Mouse (Mus musculus): ENCODE measurements at regions not wholly inside any gene's neighbourhood (a gene's known extent, or its start where the extent isn't known, plus 50 kb on each side); places are given as distances from the start of the nearest gene placed in this dataset.

DNA sequence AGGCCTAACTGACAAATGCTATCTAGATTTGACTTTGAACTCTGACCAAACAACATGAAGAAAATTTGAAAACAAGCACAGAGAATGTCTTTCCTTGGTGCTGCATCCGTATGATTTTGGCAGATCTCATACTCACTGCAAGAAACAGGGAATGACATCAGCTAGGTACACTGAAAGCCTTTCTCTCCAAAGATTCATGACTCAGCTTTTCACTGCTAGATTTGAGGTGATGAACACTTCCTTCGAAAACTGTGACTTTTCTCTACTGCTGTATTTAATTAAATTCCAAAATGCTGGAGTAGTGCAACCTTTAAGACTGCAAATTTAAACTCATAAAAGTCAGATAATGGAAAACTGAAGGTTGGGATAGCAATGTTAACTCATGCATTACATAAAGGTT, 540.6 kb downstream of the Rps29 start:
- no peaks in the 10 kb centered on the region for H3K9me3 ChIP-seq (ENCODE audit: control insufficient read depth, low read length)
- no peak for ATAC-seq (replicated peaks; ENCODE audit: low FRiP score)
- 80% methylated on average over 2 of the region's 2 CpGs for WGBS
- no peak overlapping the region for H3K9ac ChIP-seq (ENCODE audit: low read length)
- no peaks in the 10 kb centered on the region for H3K4me1 ChIP-seq (replicated peaks; ENCODE audit: control insufficient read depth, insufficient read depth, low read length)
- H3K4me3 ChIP-seq (ENCODE audit: low read depth, low read length) = no peak overlapping the region
- no peak overlapping the region for H3K4me2 ChIP-seq (ENCODE audit: low read depth, low read length, severe bottlenecking)
- no peaks in the 10 kb centered on the region for H3K27me3 ChIP-seq (ENCODE audit: control insufficient read depth, insufficient read depth, low read length)
- no peaks in the 10 kb centered on the region for H3K36me3 ChIP-seq (ENCODE audit: control insufficient read depth, insufficient read depth, low read length)
- no peak overlapping the region for H3K27ac ChIP-seq (ENCODE audit: low read depth, low read length)
- no peak for DNase-seq (ENCODE audit: low spot score)

DNA sequence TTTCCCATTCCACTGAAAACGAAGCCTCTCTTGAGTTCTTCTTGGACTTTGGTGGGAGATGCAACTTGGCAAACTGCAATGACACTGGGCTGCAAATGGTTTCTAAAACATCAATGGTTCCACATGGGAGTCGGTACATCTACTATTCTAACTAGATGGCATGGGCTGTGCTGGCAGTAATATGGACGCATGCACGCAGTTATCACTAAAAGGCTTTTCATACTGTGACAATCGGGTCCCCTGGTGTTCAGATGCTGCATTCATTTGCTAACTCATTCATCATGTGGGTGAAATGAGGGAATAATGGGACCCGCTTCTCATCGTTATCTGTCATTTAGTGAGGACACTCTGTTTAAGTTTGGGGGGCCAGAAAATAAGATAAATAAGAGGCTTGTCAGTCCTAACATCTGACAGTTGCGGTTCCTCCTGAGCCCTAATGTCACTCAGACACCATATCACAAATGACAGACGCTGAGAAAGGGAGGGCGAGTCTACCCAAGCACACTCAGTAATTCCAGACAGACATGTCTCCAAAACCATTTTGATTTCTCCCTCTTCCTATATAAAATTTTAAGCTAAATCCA, 553.5 kb downstream of the Rps29 start:
- ATAC-seq (replicated peaks; ENCODE audit: low FRiP score) (no peak), DNase-seq (ENCODE audit: low spot score) (no peak)
- no peak overlapping the region for H3K9ac ChIP-seq (ENCODE audit: low read length)
- H3K4me3 ChIP-seq (ENCODE audit: low read depth, low read length) = no peak overlapping the region
- no peaks in the 10 kb centered on the region for H3K27me3 ChIP-seq (ENCODE audit: control insufficient read depth, insufficient read depth, low read length)
- no peaks in the 10 kb centered on the region for H3K36me3 ChIP-seq (ENCODE audit: control insufficient read depth, insufficient read depth, low read length)
- H3K4me2 ChIP-seq (ENCODE audit: low read depth, low read length, severe bottlenecking) = no peak overlapping the region
- H3K27ac ChIP-seq (ENCODE audit: low read depth, low read length) = no peak overlapping the region
- H3K4me1 ChIP-seq (replicated peaks; ENCODE audit: control insufficient read depth, insufficient read depth, low read length) = no peaks in the 10 kb centered on the region
- 79% methylated on average over 10 of the region's 10 CpGs for WGBS
- no peaks in the 10 kb centered on the region for H3K9me3 ChIP-seq (ENCODE audit: control insufficient read depth, low read length)

DNA sequence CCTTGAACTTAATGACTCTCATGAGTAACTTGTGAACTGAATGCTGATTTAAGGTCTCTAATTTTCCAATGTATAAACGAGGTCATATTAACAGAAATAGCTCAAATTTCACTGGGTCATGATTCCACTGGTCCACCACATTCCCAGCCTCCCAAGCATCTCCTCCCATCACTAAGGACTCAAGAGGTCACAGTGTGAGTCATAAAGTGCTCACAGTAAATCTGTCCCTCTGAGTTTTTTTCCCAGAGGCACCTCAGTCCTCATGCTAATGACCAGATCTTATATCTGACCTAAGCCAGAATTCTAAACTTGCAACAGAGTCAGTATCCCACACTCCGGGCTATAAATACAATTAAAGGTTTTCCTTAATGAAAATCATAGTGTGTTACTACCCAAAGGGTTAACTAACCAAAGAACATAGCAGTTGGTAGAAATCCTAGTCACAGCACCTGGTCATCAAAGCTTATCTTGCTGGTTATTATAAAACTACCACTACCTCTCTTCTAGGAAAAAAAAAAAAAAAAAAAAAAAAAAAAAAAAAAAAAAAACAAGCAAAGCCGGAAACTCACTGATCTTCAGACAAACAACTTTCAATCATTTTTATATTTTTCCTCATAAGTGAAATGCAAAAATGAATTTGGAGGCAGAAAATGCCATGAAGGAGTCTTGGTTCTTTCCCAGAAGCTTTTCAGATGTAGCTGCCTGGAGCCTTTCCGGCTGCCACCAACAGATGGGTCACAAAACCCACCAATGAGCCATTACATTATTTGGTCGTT, 554.3 kb downstream of the Rps29 start:
- no peak overlapping the region for H3K27ac ChIP-seq (ENCODE audit: low read depth, low read length)
- DNase-seq (ENCODE audit: low spot score) = no peak
- WGBS = 83% methylated on average over 5 of the region's 5 CpGs
- no peaks in the 10 kb centered on the region for H3K36me3 ChIP-seq (ENCODE audit: control insufficient read depth, insufficient read depth, low read length)
- no peaks in the 10 kb centered on the region for H3K27me3 ChIP-seq (ENCODE audit: control insufficient read depth, insufficient read depth, low read length)
- no peak overlapping the region for H3K4me2 ChIP-seq (ENCODE audit: low read depth, low read length, severe bottlenecking)
- H3K9ac ChIP-seq (ENCODE audit: low read length) = no peak overlapping the region
- ATAC-seq (replicated peaks; ENCODE audit: low FRiP score) = no peak
- no peaks in the 10 kb centered on the region for H3K9me3 ChIP-seq (ENCODE audit: control insufficient read depth, low read length)
- no peaks in the 10 kb centered on the region for H3K4me1 ChIP-seq (replicated peaks; ENCODE audit: control insufficient read depth, insufficient read depth, low read length)
- no peak overlapping the region for H3K4me3 ChIP-seq (ENCODE audit: low read depth, low read length)

DNA sequence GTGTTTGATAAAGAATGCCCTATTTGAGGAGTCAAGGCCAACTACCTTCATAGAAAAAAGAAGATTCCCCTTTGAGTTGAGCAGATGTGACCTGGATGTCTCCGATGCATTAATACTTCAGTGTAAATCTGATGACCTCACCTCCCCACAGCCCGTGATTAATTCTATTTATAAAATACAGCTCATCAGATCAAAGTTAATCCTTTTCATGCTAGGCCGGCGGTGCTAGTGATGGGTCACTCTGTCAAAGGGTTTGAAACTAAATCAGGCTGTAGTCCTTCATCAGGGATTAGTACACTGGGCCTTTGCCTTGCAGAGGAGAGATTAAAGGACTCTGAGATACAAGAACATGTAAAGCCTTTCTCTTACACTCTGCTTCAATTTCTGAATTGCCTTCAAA, 556.3 kb downstream of the Rps29 start:
- WGBS = 56% methylated on average over 4 of the region's 4 CpGs
- no peak for DNase-seq (ENCODE audit: low spot score)
- no peaks in the 10 kb centered on the region for H3K36me3 ChIP-seq (ENCODE audit: control insufficient read depth, insufficient read depth, low read length)
- no peak overlapping the region for H3K27ac ChIP-seq (ENCODE audit: low read depth, low read length)
- H3K4me2 ChIP-seq (ENCODE audit: low read depth, low read length, severe bottlenecking) = no peak overlapping the region
- no peak for ATAC-seq (replicated peaks; ENCODE audit: low FRiP score)
- H3K4me1 ChIP-seq (replicated peaks; ENCODE audit: control insufficient read depth, insufficient read depth, low read length) = no peaks in the 10 kb centered on the region
- H3K4me3 ChIP-seq (ENCODE audit: low read depth, low read length) = no peak overlapping the region
- H3K27me3 ChIP-seq (ENCODE audit: control insufficient read depth, insufficient read depth, low read length) = no peaks in the 10 kb centered on the region
- no peak overlapping the region for H3K9ac ChIP-seq (ENCODE audit: low read length)
- no peaks in the 10 kb centered on the region for H3K9me3 ChIP-seq (ENCODE audit: control insufficient read depth, low read length)

DNA sequence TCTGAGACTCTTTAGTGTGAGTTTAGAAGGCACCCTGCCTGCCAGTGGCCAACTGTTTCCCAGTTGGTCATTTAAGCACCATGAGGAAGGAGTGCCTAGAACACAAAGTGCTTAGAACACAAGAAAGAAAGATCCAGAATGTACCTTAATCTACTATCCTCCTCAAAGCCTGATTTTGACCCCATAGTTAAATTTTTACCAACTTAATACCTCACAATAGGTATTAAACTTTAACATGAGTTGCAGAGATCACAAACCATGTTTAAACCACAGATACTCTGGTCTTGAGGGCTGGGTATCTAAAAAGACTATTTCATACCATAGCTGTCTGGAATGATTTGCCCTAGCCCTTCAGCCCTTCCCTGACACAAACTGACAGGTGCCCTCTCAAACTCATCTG, 557.6 kb downstream of the Rps29 start:
- Histone ChIP-seq H3K4me3 (ENCODE audit: low read depth, low read length) (no peak overlapping the region), H3K9ac (ENCODE audit: low read length) (no peak overlapping the region), H3K4me2 (ENCODE audit: low read depth, low read length, severe bottlenecking) (no peak overlapping the region), H3K27ac (ENCODE audit: low read depth, low read length) (no peak overlapping the region), H3K9me3 (ENCODE audit: control insufficient read depth, low read length) (no peaks in the 10 kb centered on the region), H3K4me1 (replicated peaks; ENCODE audit: control insufficient read depth, insufficient read depth, low read length) (no peaks in the 10 kb centered on the region), H3K27me3 (ENCODE audit: control insufficient read depth, insufficient read depth, low read length) (no peaks in the 10 kb centered on the region), H3K36me3 (ENCODE audit: control insufficient read depth, insufficient read depth, low read length) (no peaks in the 10 kb centered on the region)
- ATAC-seq (replicated peaks; ENCODE audit: low FRiP score) (no peak), DNase-seq (ENCODE audit: low spot score) (no peak)

DNA sequence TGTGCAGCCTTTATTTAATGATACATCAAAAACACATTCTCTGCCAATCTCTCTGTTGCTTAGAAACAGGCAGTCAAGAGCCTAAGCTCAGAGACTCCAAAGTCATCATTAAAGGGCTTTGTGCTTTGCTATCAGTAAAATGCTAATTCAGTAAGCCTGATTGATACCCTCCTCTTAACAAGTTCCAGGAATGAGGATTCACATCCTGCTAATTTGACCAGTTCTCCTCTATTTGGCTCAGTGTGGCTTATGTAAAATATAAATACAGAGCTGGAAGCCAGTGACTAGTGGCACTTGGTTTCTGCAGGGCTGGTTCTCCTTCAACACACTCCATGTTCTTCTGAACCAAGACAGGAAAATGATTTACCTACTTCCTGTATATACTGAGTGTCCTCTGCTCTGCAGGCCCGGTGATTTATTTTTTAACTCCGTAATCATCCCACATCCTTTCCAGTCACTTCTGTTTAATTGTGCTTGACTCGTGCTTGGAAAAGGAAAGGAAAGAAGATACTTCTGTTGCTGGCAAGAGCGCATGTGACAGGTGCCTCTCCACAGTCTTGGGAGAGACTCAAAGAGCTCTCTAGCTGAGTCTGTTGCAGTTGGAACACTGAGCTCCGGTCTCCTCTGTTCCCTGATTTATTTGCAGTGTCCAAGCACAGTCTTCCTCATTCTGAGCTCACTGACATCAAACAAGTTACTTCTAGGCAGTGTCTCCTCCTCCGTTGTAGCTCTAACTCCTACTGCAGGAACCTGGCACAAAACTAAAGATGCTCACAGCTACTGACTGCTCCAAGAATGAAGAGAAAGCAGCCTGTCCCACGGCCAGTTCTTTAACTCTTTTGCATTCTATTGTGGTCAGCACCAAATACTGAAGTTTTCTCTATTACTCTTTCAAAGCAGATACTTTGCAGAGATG, 559.0 kb downstream of the Rps29 start:
- ATAC-seq (replicated peaks; ENCODE audit: low FRiP score) = peak; percentile 76
- Histone ChIP-seq H3K27ac (ENCODE audit: low read depth, low read length) (no peak overlapping the region), H3K27me3 (ENCODE audit: control insufficient read depth, insufficient read depth, low read length) (no peaks in the 10 kb centered on the region), H3K9ac (ENCODE audit: low read length) (no peak overlapping the region), H3K4me1 (replicated peaks; ENCODE audit: control insufficient read depth, insufficient read depth, low read length) (no peaks in the 10 kb centered on the region), H3K4me2 (ENCODE audit: low read depth, low read length, severe bottlenecking) (no peak overlapping the region), H3K9me3 (ENCODE audit: control insufficient read depth, low read length) (no peaks in the 10 kb centered on the region), H3K36me3 (ENCODE audit: control insufficient read depth, insufficient read depth, low read length) (no peaks in the 10 kb centered on the region), H3K4me3 (ENCODE audit: low read depth, low read length) (no peak overlapping the region)
- 74% methylated on average over 7 of the region's 7 CpGs for WGBS
- DNase-seq (ENCODE audit: low spot score) = no peak

DNA sequence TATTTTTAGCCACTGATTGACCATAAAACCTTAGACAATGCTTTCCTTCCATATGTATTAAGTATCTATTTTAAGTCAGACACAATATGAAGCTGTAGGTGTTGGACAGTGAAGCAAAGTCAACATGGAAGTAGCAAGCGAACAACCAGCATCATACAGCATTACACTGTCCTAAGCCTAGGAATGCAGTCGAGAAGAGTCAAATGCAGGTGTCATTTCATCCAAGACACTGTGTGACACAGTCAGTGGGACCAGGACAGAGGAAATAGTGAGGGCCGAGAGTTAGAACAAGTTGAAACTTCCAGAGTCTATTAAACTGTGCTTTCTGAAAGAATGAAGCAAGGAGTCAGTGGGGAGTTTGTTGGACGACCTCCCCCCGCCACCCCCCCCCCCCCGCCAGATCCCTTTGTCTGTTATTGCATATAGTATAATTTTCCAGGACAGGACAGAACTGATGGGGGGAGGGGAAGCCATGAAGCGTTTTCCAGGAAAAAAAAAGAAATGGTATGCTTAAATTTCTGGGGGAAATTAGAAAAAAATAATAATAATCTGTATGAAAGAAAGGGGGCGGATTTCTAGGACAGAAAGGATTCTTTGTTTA, 559.9 kb downstream of the Rps29 start:
- peak; percentile 45; the same call in 1 of the 2 replicates for ATAC-seq (replicated peaks; ENCODE audit: low FRiP score)
- H3K9ac ChIP-seq (ENCODE audit: low read length) = no peak overlapping the region
- 46% methylated on average over 8 of the region's 8 CpGs for WGBS
- no peak overlapping the region for H3K4me3 ChIP-seq (ENCODE audit: low read depth, low read length)
- H3K27me3 ChIP-seq (ENCODE audit: control insufficient read depth, insufficient read depth, low read length) = no peaks in the 10 kb centered on the region
- no peaks in the 10 kb centered on the region for H3K36me3 ChIP-seq (ENCODE audit: control insufficient read depth, insufficient read depth, low read length)
- H3K4me1 ChIP-seq (replicated peaks; ENCODE audit: control insufficient read depth, insufficient read depth, low read length) = no peaks in the 10 kb centered on the region
- no peak overlapping the region for H3K27ac ChIP-seq (ENCODE audit: low read depth, low read length)
- DNase-seq (ENCODE audit: low spot score) = no peak
- H3K9me3 ChIP-seq (ENCODE audit: control insufficient read depth, low read length) = no peaks in the 10 kb centered on the region
- no peak overlapping the region for H3K4me2 ChIP-seq (ENCODE audit: low read depth, low read length, severe bottlenecking)

DNA sequence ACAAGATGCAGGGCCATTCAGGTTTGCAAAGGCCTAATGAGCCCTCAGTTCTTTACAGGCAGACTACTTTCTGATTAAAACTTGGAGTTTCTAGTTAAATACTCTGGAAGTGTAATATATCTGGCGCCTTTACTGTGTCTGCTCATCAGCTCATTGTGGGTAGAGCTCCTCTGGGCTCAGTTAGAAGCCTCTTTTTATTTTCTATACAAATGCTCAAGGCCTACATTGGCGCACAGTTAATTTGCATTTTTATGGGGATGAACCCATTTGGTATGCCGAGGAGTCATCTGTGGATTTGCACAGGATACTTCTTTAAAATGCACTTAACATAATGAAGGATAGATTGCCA, 573.5 kb downstream of the Rps29 start:
- Histone ChIP-seq H3K4me1 (replicated peaks; ENCODE audit: control insufficient read depth, insufficient read depth, low read length) (no peaks in the 10 kb centered on the region; the same call in 1 of the 2 replicates), H3K4me3 (ENCODE audit: low read depth, low read length) (no peak overlapping the region), H3K27ac (ENCODE audit: low read depth, low read length) (no peak overlapping the region), H3K36me3 (ENCODE audit: control insufficient read depth, insufficient read depth, low read length) (no peaks in the 10 kb centered on the region), H3K4me2 (ENCODE audit: low read depth, low read length, severe bottlenecking) (no peak overlapping the region), H3K27me3 (ENCODE audit: control insufficient read depth, insufficient read depth, low read length) (no peaks in the 10 kb centered on the region), H3K9me3 (ENCODE audit: control insufficient read depth, low read length) (no peaks in the 10 kb centered on the region), H3K9ac (ENCODE audit: low read length) (no peak overlapping the region)
- DNase-seq (ENCODE audit: low spot score) (no peak), ATAC-seq (replicated peaks; ENCODE audit: low FRiP score) (no peak)
- 43% methylated on average over 3 of the region's 3 CpGs for WGBS

Measured in forebrain, embryonic 11.5 days (tissue).